Mouse (Mus musculus): ENCODE data around the gene Bcl2. TPM values are rescaled to one million over a fixed set of nuclear protein-coding genes. Genes with fewer than 3 reads are reported as not detected.

Bcl2 gene
- total and polyA plus RNA-seq, 2 experiments from 2014 or later = 3.3 to 3.6 TPM

DNA sequence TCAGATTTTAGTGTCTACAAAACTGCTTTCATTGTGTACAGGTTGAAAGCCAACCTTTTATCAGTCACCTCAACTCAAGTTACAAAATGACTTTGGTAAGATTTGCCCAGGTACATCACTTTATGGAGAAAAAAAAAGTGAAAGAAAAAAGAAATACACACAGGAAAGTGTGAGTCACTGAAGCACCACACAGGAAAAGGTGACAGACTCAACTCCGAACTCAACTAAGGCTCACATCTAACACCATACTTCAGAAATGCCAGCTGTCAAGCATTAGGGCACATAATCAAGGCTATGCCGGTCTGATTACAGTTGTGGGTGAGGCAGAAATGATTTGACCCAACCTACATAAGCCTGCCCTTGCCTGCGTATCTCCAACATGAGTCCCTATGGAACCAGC, 66.7 kb downstream of the Bcl2 start:
- Histone ChIP-seq H3K36me3 (replicated peaks; ENCODE audit: control insufficient read depth, insufficient read depth, low read length) (no peaks in the 10 kb centered on the region), H3K27ac (ENCODE audit: low read depth) (no peak overlapping the region), H3K4me2 (ENCODE audit: low read depth, low read length) (no peak overlapping the region), H3K4me1 (ENCODE audit: control insufficient read depth, insufficient read depth) (no peaks in the 10 kb centered on the region; the same call in 1 of the 2 replicates), H3K9ac (replicated peaks; ENCODE audit: low read depth, low read length) (no peak overlapping the region), H3K9me3 (replicated peaks; ENCODE audit: control insufficient read depth, low read length) (no peaks in the 10 kb centered on the region), H3K27me3 (ENCODE audit: control insufficient read depth, insufficient read depth, low read length) (no peaks in the 10 kb centered on the region), H3K4me3 (ENCODE audit: low read depth, low read length) (no peak overlapping the region)
- TF ChIP-seq EP300 (IDR thresholded peaks at IDR 0.05; ENCODE audit: low read depth) (no peak), CTCF (IDR thresholded peaks at IDR 0.05; ENCODE audit: low read depth) (no peak)
- 69% methylated on average over 3 of the region's 3 CpGs for WGBS
- no peak for DNase-seq (ENCODE audit: low spot score)
- ATAC-seq (ENCODE audit: insufficient read depth, low read depth) = no peak

DNA sequence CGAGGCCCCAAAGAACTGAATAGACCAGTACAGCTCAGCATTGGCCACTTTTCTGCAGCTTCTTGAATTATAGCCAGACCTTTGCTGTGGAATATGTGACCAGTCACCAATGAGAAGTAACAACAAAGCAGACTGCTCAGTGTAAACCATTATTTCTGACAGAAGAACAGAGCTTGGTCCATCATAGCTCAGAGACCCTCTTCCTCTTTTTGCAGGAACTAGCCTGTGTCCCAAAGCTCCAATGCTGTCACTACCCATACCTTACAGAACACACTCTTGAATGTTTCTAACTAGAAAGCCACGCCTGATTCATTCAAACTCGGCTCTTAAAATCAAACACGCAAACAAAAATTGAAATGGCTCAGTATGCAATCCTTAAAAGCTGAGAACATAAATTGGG, 69.5 kb downstream of the Bcl2 start:
- WGBS = 78% methylated on average over 4 of the region's 4 CpGs
- TF ChIP-seq EP300 (IDR thresholded peaks at IDR 0.05; ENCODE audit: low read depth) = no peak
- TF ChIP-seq CTCF (IDR thresholded peaks at IDR 0.05; ENCODE audit: low read depth) = no peak
- no peak for ATAC-seq (ENCODE audit: insufficient read depth, low read depth)
- no peaks in the 10 kb centered on the region for H3K36me3 ChIP-seq (replicated peaks; ENCODE audit: control insufficient read depth, insufficient read depth, low read length)
- no peaks in the 10 kb centered on the region; the same call in 1 of the 2 replicates for H3K4me1 ChIP-seq (ENCODE audit: control insufficient read depth, insufficient read depth)
- no peak overlapping the region for H3K4me2 ChIP-seq (ENCODE audit: low read depth, low read length)
- no peaks in the 10 kb centered on the region for H3K27me3 ChIP-seq (ENCODE audit: control insufficient read depth, insufficient read depth, low read length)
- no peak for DNase-seq (ENCODE audit: low spot score)
- no peak overlapping the region for H3K4me3 ChIP-seq (ENCODE audit: low read depth, low read length)
- no peak overlapping the region for H3K9ac ChIP-seq (replicated peaks; ENCODE audit: low read depth, low read length)
- no peak overlapping the region for H3K27ac ChIP-seq (ENCODE audit: low read depth)
- H3K9me3 ChIP-seq (replicated peaks; ENCODE audit: control insufficient read depth, low read length) = no peaks in the 10 kb centered on the region

DNA sequence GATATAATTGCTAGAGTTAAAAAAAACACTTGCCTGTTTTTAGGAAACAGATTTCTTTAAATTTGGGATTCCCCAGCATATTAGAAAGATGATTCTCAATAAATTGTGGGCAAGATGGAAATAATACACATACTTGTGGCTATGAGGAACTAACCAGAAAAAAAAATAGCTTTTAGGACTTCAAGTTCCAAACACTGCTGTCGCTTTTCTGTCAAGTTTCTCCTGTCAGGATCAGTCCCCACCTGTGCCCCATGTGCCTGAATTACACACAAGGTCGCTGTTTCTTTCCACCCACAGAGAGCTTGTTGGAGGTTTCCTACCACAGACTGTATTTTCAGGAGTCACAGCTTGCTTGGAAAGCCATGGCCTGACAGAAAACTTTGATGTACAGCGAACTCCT, 70.5 kb downstream of the Bcl2 start:
- Histone ChIP-seq H3K4me2 (ENCODE audit: low read depth, low read length) (no peak overlapping the region), H3K4me3 (ENCODE audit: low read depth, low read length) (no peak overlapping the region), H3K36me3 (replicated peaks; ENCODE audit: control insufficient read depth, insufficient read depth, low read length) (no peaks in the 10 kb centered on the region), H3K4me1 (ENCODE audit: control insufficient read depth, insufficient read depth) (no peaks in the 10 kb centered on the region; the same call in 1 of the 2 replicates), H3K27me3 (ENCODE audit: control insufficient read depth, insufficient read depth, low read length) (no peaks in the 10 kb centered on the region), H3K9me3 (replicated peaks; ENCODE audit: control insufficient read depth, low read length) (no peaks in the 10 kb centered on the region), H3K27ac (ENCODE audit: low read depth) (no peak overlapping the region), H3K9ac (replicated peaks; ENCODE audit: low read depth, low read length) (no peak overlapping the region)
- ATAC-seq (ENCODE audit: insufficient read depth, low read depth) (no peak), DNase-seq (ENCODE audit: low spot score) (no peak)
- 43% methylated on average over 3 of the region's 3 CpGs for WGBS
- TF ChIP-seq CTCF (IDR thresholded peaks at IDR 0.05; ENCODE audit: low read depth) (no peak), EP300 (IDR thresholded peaks at IDR 0.05; ENCODE audit: low read depth) (no peak)

DNA sequence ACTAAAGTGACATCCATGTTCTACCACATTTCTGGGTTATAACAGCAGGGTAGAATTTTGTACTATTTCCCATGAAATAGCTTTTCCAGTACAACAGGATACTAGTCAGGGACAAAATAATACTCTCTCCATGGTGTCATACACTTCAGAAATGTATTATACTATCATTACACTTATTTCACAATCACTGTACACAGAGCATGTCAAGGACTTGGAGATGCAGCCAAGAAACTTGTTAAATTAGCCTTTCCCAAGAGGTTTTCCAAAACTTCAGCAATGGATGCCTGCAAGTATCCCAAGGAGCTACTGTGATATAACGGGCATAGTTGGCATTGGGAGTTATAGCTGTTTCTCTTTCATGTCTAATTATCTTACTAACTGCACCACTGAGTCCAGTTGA, 73.5 kb downstream of the Bcl2 start:
- H3K27me3 ChIP-seq (ENCODE audit: control insufficient read depth, insufficient read depth, low read length) = no peaks in the 10 kb centered on the region
- H3K27ac ChIP-seq (ENCODE audit: low read depth) = no peak overlapping the region
- H3K4me2 ChIP-seq (ENCODE audit: low read depth, low read length) = no peak overlapping the region
- H3K9me3 ChIP-seq (replicated peaks; ENCODE audit: control insufficient read depth, low read length) = no peaks in the 10 kb centered on the region
- no peak overlapping the region for H3K4me3 ChIP-seq (ENCODE audit: low read depth, low read length)
- no peaks in the 10 kb centered on the region for H3K36me3 ChIP-seq (replicated peaks; ENCODE audit: control insufficient read depth, insufficient read depth, low read length)
- TF ChIP-seq EP300 (IDR thresholded peaks at IDR 0.05; ENCODE audit: low read depth) = no peak
- TF ChIP-seq CTCF (IDR thresholded peaks at IDR 0.05; ENCODE audit: low read depth) = no peak
- no peak overlapping the region for H3K9ac ChIP-seq (replicated peaks; ENCODE audit: low read depth, low read length)
- WGBS = 95% methylated on average over 1 of the region's 1 CpGs
- H3K4me1 ChIP-seq (ENCODE audit: control insufficient read depth, insufficient read depth) = peaks cover 7% of the 10 kb centered on the region
- no peak for DNase-seq (ENCODE audit: low spot score)
- ATAC-seq (ENCODE audit: insufficient read depth, low read depth) = no peak

DNA sequence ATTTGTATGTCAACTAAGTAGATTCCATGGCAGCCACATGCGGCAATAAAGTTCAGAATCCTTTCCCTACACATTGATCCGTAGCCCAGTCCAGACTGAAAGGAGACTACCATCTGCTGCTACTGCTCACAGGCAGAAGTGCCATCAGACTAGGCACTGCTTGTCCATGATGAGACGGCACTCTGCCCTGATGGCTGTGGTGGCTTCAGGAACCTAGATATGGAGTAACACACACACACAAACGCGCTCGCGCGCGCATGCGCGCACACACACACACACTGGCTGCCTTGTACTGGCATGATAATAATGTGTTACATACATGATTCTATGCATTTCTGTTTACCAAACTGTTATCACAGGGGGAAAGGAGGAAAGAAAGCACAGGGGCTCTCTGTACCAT, 76.4 kb downstream of the Bcl2 start:
- Histone ChIP-seq H3K9me3 (replicated peaks; ENCODE audit: control insufficient read depth, low read length) (no peaks in the 10 kb centered on the region), H3K27ac (ENCODE audit: low read depth) (no peak overlapping the region), H3K4me3 (ENCODE audit: low read depth, low read length) (no peak overlapping the region), H3K36me3 (replicated peaks; ENCODE audit: control insufficient read depth, insufficient read depth, low read length) (no peaks in the 10 kb centered on the region), H3K4me1 (ENCODE audit: control insufficient read depth, insufficient read depth) (peaks cover 14% of the 10 kb centered on the region), H3K27me3 (ENCODE audit: control insufficient read depth, insufficient read depth, low read length) (no peaks in the 10 kb centered on the region), H3K4me2 (ENCODE audit: low read depth, low read length) (no peak overlapping the region), H3K9ac (replicated peaks; ENCODE audit: low read depth, low read length) (no peak overlapping the region)
- DNase-seq (ENCODE audit: low spot score) (no peak), ATAC-seq (ENCODE audit: insufficient read depth, low read depth) (no peak)
- TF ChIP-seq EP300 (IDR thresholded peaks at IDR 0.05; ENCODE audit: low read depth) (no peak), CTCF (IDR thresholded peaks at IDR 0.05; ENCODE audit: low read depth) (no peak)
- WGBS = 94% methylated on average over 11 of the region's 11 CpGs

DNA sequence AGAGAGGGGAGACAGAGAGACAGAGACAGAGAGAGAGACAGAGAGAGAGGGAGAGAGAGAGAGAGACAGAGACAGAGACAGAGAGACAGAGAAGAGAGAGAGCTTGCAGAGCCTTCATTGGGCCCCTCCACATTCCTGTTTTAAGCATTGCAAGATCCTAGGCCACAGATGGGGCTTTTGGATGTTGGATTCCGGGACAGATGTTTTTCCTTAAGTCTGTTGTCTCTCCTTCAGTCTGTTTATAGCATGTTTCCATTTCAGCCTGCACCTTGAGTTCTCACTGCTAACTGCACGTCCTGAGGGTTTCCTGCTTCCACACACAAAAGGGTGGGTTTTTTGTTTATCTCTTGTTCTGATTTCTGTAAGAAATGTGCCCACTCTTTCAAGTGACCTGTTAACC, 77.4 kb downstream of the Bcl2 start:
- peaks cover 20% of the 10 kb centered on the region for H3K4me1 ChIP-seq (ENCODE audit: control insufficient read depth, insufficient read depth)
- H3K27me3 ChIP-seq (ENCODE audit: control insufficient read depth, insufficient read depth, low read length) = no peaks in the 10 kb centered on the region
- no peaks in the 10 kb centered on the region for H3K36me3 ChIP-seq (replicated peaks; ENCODE audit: control insufficient read depth, insufficient read depth, low read length)
- no peaks in the 10 kb centered on the region for H3K9me3 ChIP-seq (replicated peaks; ENCODE audit: control insufficient read depth, low read length)
- ATAC-seq (ENCODE audit: insufficient read depth, low read depth) (no peak), DNase-seq (ENCODE audit: low spot score) (no peak)
- 53% methylated on average over 2 of the region's 2 CpGs for WGBS
- H3K4me2 ChIP-seq (ENCODE audit: low read depth, low read length) = no peak overlapping the region
- no peak for TF ChIP-seq CTCF (IDR thresholded peaks at IDR 0.05; ENCODE audit: low read depth)
- no peak for TF ChIP-seq EP300 (IDR thresholded peaks at IDR 0.05; ENCODE audit: low read depth)
- H3K27ac ChIP-seq (ENCODE audit: low read depth) = no peak overlapping the region
- H3K9ac ChIP-seq (replicated peaks; ENCODE audit: low read depth, low read length) = no peak overlapping the region
- no peak overlapping the region for H3K4me3 ChIP-seq (ENCODE audit: low read depth, low read length)

Data from heart, postnatal 0 days (tissue).